Mouse (Mus musculus) forebrain, embryonic 11.5 days (tissue): ENCODE data around the gene Nup54. TPM values are rescaled to one million over a fixed set of nuclear protein-coding genes. Genes with fewer than 3 reads are reported as not detected.
A peak's percentile ranks its signal among the peaks of the same experiment; 100 is the strongest.

Source experiments
- ATAC-seq: fragments of 200-750 bp; cut with Nextera tagmentation; replicated peaks from 2 replicates; pipeline ENCODE4 v1.8.0; 2017; ENCODE audit warnings: moderate TSS enrichment; ENCODE audit not compliant: low FRiP score
- DNase-seq: peaks from one replicate; pipeline ENCODE4 v3.0.0-alpha.2; 2017; ENCODE audit warnings: low spot score
- H3K27ac ChIP-seq: fragments of 300-500 bp; sonication (generic); 2 replicates; pipeline ENCODE4 v1.5.1; 2014; ENCODE audit warnings: low read depth, low read length
- H3K27me3 ChIP-seq: fragments of 300-500 bp; sonication (generic); 2 replicates; pipeline ENCODE4 v1.6.1; 2014; ENCODE audit warnings: mild to moderate bottlenecking, low read length, mixed read lengths; ENCODE audit not compliant: control insufficient read depth, insufficient read depth
- H3K36me3 ChIP-seq: fragments of 300-500 bp; sonication (generic); 2 replicates; pipeline ENCODE4 v1.6.1; 2014; ENCODE audit warnings: mild to moderate bottlenecking, low read length, moderate library complexity, mixed read lengths; ENCODE audit not compliant: control insufficient read depth, insufficient read depth
- H3K4me1 ChIP-seq: fragments of 300-500 bp; sonication (generic); replicated peaks from 2 replicates; pipeline ENCODE4 v1.6.1; 2014; ENCODE audit warnings: low read length, mixed read lengths; ENCODE audit not compliant: control insufficient read depth, insufficient read depth
- H3K4me2 ChIP-seq: fragments of 300-500 bp; sonication (generic); 2 replicates; pipeline ENCODE4 v1.6.1; 2014; ENCODE audit warnings: low read depth, mild to moderate bottlenecking, low read length, moderate library complexity, mixed read lengths; ENCODE audit not compliant: severe bottlenecking
- H3K4me3 ChIP-seq: fragments of 300-500 bp; sonication (generic); 2 replicates; pipeline ENCODE4 v1.5.1; 2014; ENCODE audit warnings: low read depth, low read length
- H3K9ac ChIP-seq: fragments of 300-500 bp; sonication (generic); 2 replicates; pipeline ENCODE4 v1.6.1; 2014; ENCODE audit warnings: low read length
- H3K9me3 ChIP-seq: fragments of 300-500 bp; sonication (generic); 2 replicates; pipeline ENCODE4 v1.6.1; 2016; ENCODE audit warnings: low read length, mixed read lengths; ENCODE audit not compliant: control insufficient read depth
- WGBS: fragments of 180-500 bp; shearing (Covaris S2); extraction: QIAGEN DNeasy Blood & Tissue Kit; methylation state at CpG from one replicate; pipeline ENCODE4 v1.1.7; 2014; 5-methylcytosine and 5-hydroxymethylcytosine counted together
- polyA plus RNA-seq: library from polyadenylated mRNA; unstranded; fragments of >200 nt; fragmentation: Nextera tagmentation; extraction: Ambion mirVana; gene quantifications from 2 replicates; pipeline ENCODE4 v1.2.1, GENCODE M21; 2014

Nup54 gene
- polyA plus RNA-seq, 1 experiment from 2014 or later = 65.9 TPM

GRCm38 (mm10) chr5:92381550-92382348, 53.3 kb downstream of the Nup54 start:
- no peak overlapping the region for H3K27ac ChIP-seq
- no peaks in the 10 kb centered on the region for H3K36me3 ChIP-seq
- H3K4me3 ChIP-seq = no peak overlapping the region
- 40% methylated on average over 12 of the region's 12 CpGs for WGBS
- H3K4me2 ChIP-seq = no peak overlapping the region
- H3K4me1 ChIP-seq = peaks cover 6% of the 10 kb centered on the region; the same call in 1 of the 2 replicates
- no peak overlapping the region for H3K9ac ChIP-seq
- H3K27me3 ChIP-seq = no peaks in the 10 kb centered on the region
- DNase-seq = peak; percentile 74
- H3K9me3 ChIP-seq = no peaks in the 10 kb centered on the region
- ATAC-seq = peak; percentile 77

GRCm38 (mm10) chr5:92376795-92377405, 58.1 kb downstream of the Nup54 start:
- DNase-seq (no peak), ATAC-seq (no peak)
- peak overlapping the region; percentile 24; the same call in 1 of the 2 replicates for H3K9ac ChIP-seq
- no peak overlapping the region for H3K4me2 ChIP-seq
- peaks cover 7% of the 10 kb centered on the region; the same call in 1 of the 2 replicates for H3K4me1 ChIP-seq
- H3K36me3 ChIP-seq = no peaks in the 10 kb centered on the region
- no peak overlapping the region for H3K4me3 ChIP-seq
- 0 out of 2 replicates have a peak overlapping the region, but pooled peaks have one; percentile 37 for H3K27ac ChIP-seq
- no peaks in the 10 kb centered on the region for H3K9me3 ChIP-seq
- no peaks in the 10 kb centered on the region for H3K27me3 ChIP-seq
- 45% methylated on average over 13 of the region's 13 CpGs for WGBS

- no peak overlapping the region for H3K9ac ChIP-seq
- ATAC-seq (no peak), DNase-seq (no peak)
- WGBS = 89% methylated on average over 17 of the region's 17 CpGs
- peaks cover 7% of the 10 kb centered on the region; the same call in 1 of the 2 replicates for H3K4me1 ChIP-seq
- no peaks in the 10 kb centered on the region for H3K27me3 ChIP-seq
- H3K4me3 ChIP-seq = no peak overlapping the region
- H3K9me3 ChIP-seq = no peaks in the 10 kb centered on the region
- no peaks in the 10 kb centered on the region for H3K36me3 ChIP-seq
- no peak overlapping the region for H3K27ac ChIP-seq
- no peak overlapping the region for H3K4me2 ChIP-seq
Observed at GRCm38 (mm10) chr5:92375368-92375767, 59.7 kb downstream of the Nup54 start.

- Histone ChIP-seq H3K27ac (no peak overlapping the region), H3K9me3 (no peaks in the 10 kb centered on the region), H3K4me1 (peaks cover 7% of the 10 kb centered on the region; the same call in 1 of the 2 replicates), H3K4me2 (no peak overlapping the region), H3K36me3 (no peaks in the 10 kb centered on the region), H3K27me3 (no peaks in the 10 kb centered on the region), H3K9ac (no peak overlapping the region), H3K4me3 (no peak overlapping the region)
- WGBS = 82% methylated on average over 6 of the region's 6 CpGs
- ATAC-seq (no peak), DNase-seq (no peak)
Observed at GRCm38 (mm10) chr5:92374721-92375142, 60.3 kb downstream of the Nup54 start.

- Histone ChIP-seq H3K27ac (no peak overlapping the region), H3K9me3 (no peaks in the 10 kb centered on the region), H3K9ac (no peak overlapping the region), H3K36me3 (no peaks in the 10 kb centered on the region), H3K4me1 (peaks cover 6% of the 10 kb centered on the region; the same call in 1 of the 2 replicates), H3K27me3 (no peaks in the 10 kb centered on the region), H3K4me3 (no peak overlapping the region), H3K4me2 (no peak overlapping the region)
- no peak for DNase-seq
- ATAC-seq = no peak
- WGBS = 74% methylated on average over 2 of the region's 2 CpGs
Observed at GRCm38 (mm10) chr5:92372605-92373004, 62.4 kb downstream of the Nup54 start.

- no peak overlapping the region for H3K27ac ChIP-seq
- no peak overlapping the region for H3K9ac ChIP-seq
- 70% methylated on average over 14 of the region's 14 CpGs for WGBS
- ATAC-seq (0 out of 2 replicates have a peak, but pooled peaks have one; percentile 12), DNase-seq (no peak)
- no peaks in the 10 kb centered on the region for H3K36me3 ChIP-seq
- H3K4me1 ChIP-seq = no peaks in the 10 kb centered on the region; the same call in 1 of the 2 replicates
- no peaks in the 10 kb centered on the region for H3K9me3 ChIP-seq
- no peaks in the 10 kb centered on the region for H3K27me3 ChIP-seq
- H3K4me2 ChIP-seq = no peak overlapping the region
- no peak overlapping the region for H3K4me3 ChIP-seq
Observed at GRCm38 (mm10) chr5:92371361-92371976, 63.5 kb downstream of the Nup54 start.

- Histone ChIP-seq H3K9me3 (no peaks in the 10 kb centered on the region), H3K4me3 (no peak overlapping the region), H3K27me3 (no peaks in the 10 kb centered on the region), H3K9ac (no peak overlapping the region), H3K36me3 (no peaks in the 10 kb centered on the region), H3K4me2 (no peak overlapping the region), H3K27ac (no peak overlapping the region), H3K4me1 (no peaks in the 10 kb centered on the region)
- WGBS = 84% methylated on average over 6 of the region's 6 CpGs
- no peak for ATAC-seq
- DNase-seq = no peak
Observed at GRCm38 (mm10) chr5:92370891-92371290, 64.1 kb downstream of the Nup54 start.

GRCm38 (mm10) chr5:92370392-92370791, 64.6 kb downstream of the Nup54 start:
- ATAC-seq (no peak), DNase-seq (no peak)
- 86% methylated on average over 6 of the region's 6 CpGs for WGBS
- H3K36me3 ChIP-seq = no peaks in the 10 kb centered on the region
- H3K27ac ChIP-seq = no peak overlapping the region
- H3K4me3 ChIP-seq = no peak overlapping the region
- H3K4me2 ChIP-seq = no peak overlapping the region
- no peaks in the 10 kb centered on the region for H3K27me3 ChIP-seq
- no peaks in the 10 kb centered on the region for H3K4me1 ChIP-seq
- no peaks in the 10 kb centered on the region for H3K9me3 ChIP-seq
- H3K9ac ChIP-seq = no peak overlapping the region
